ENCODE assay signal across 8 mouse cellular contexts in genomic region chr16:54983759-54984218, GRCm38 (mm10).
DNase-seq lines count a peak whose midpoint lies in the region; ATAC-seq lines count a peak whose summit lies in the region.

No protein-coding gene starts in this region.

- no peaks in the 10 kb centered on the region for H3K9me3 ChIP-seq in forebrain, embryonic 12.5 days
- H3K9me3 ChIP-seq in hindbrain, embryonic 16.5 days (ENCODE audit: control insufficient read depth, low read length) = 0 out of 2 replicates have a peak, but pooled peaks cover 2% of the 10 kb centered on the region
- no peaks in the 10 kb centered on the region for H3K9me3 ChIP-seq in midbrain, embryonic 11.5 days (ENCODE audit: control insufficient read depth, low read length)
- no peaks in the 10 kb centered on the region for H3K9me3 ChIP-seq in stomach, embryonic 15.5 days

- H3K27me3 ChIP-seq in forebrain, embryonic 12.5 days = 0 out of 2 replicates have a peak, but pooled peaks cover 3% of the 10 kb centered on the region
- H3K27me3 ChIP-seq in hindbrain, embryonic 16.5 days (replicated peaks; ENCODE audit: control insufficient read depth, insufficient read depth, low read length) = no peaks in the 10 kb centered on the region
- no peaks in the 10 kb centered on the region for H3K27me3 ChIP-seq in midbrain, embryonic 11.5 days (ENCODE audit: control insufficient read depth, insufficient read depth, low read length)
- H3K27me3 ChIP-seq in stomach, embryonic 15.5 days (replicated peaks) = no peaks in the 10 kb centered on the region

- peak; percentile 83 for ATAC-seq in forebrain, embryonic 12.5 days (ENCODE audit: low FRiP score)
- peak; percentile 87 for ATAC-seq in hindbrain, embryonic 16.5 days
- ATAC-seq in midbrain, embryonic 11.5 days (ENCODE audit: low FRiP score) = peak; percentile 84
- ATAC-seq in stomach, embryonic 15.5 days (ENCODE audit: insufficient read depth, low FRiP score, low read depth) = no peak

- H3K4me1 ChIP-seq in forebrain, embryonic 12.5 days = peaks cover 3% of the 10 kb centered on the region; the same call in 1 of the 2 replicates
- H3K4me1 ChIP-seq in hindbrain, embryonic 16.5 days (ENCODE audit: control insufficient read depth, insufficient read depth, low read depth, low read length) = no peaks in the 10 kb centered on the region
- no peaks in the 10 kb centered on the region for H3K4me1 ChIP-seq in midbrain, embryonic 11.5 days (ENCODE audit: control insufficient read depth, insufficient read depth, low read length)
- no peaks in the 10 kb centered on the region for H3K4me1 ChIP-seq in stomach, embryonic 15.5 days

- H3K4me2 ChIP-seq in forebrain, embryonic 12.5 days = peak overlapping the region; percentile 41
- H3K4me2 ChIP-seq in hindbrain, embryonic 16.5 days (ENCODE audit: low read length) = peak overlapping the region; percentile 52
- peak overlapping the region; percentile 10; the same call in 1 of the 2 replicates for H3K4me2 ChIP-seq in midbrain, embryonic 11.5 days
- H3K4me2 ChIP-seq in stomach, embryonic 15.5 days = peak overlapping the region; percentile 39

- no peak overlapping the region for H3K27ac ChIP-seq in forebrain, embryonic 12.5 days
- H3K27ac ChIP-seq in hindbrain, embryonic 16.5 days (ENCODE audit: low read depth, low read length) = no peak overlapping the region
- no peak overlapping the region for H3K27ac ChIP-seq in midbrain, embryonic 11.5 days (ENCODE audit: low read depth, low read length)
- no peak overlapping the region for H3K27ac ChIP-seq in stomach, embryonic 15.5 days

- H3K36me3 ChIP-seq in forebrain, embryonic 12.5 days (replicated peaks) = no peaks in the 10 kb centered on the region
- no peaks in the 10 kb centered on the region for H3K36me3 ChIP-seq in hindbrain, embryonic 16.5 days (ENCODE audit: control insufficient read depth, insufficient read depth, low read length)
- H3K36me3 ChIP-seq in midbrain, embryonic 11.5 days (ENCODE audit: control insufficient read depth, insufficient read depth, low read length) = no peaks in the 10 kb centered on the region
- H3K36me3 ChIP-seq in stomach, embryonic 15.5 days = no peaks in the 10 kb centered on the region

- H3K9ac ChIP-seq in forebrain, embryonic 12.5 days = no peak overlapping the region
- H3K9ac ChIP-seq in hindbrain, embryonic 16.5 days (ENCODE audit: low read depth, low read length) = peak overlapping the region; percentile 35; the same call in 1 of the 2 replicates
- no peak overlapping the region for H3K9ac ChIP-seq in midbrain, embryonic 11.5 days (ENCODE audit: low read length)
- no peak overlapping the region for H3K9ac ChIP-seq in stomach, embryonic 15.5 days

- DNase-seq in layer of hippocampus, adult 11-12 months (ENCODE audit: low spot score) = peak; percentile 67
- DNase-seq in layer of hippocampus, adult 9-10 months (ENCODE audit: low spot score) = no peak
- peak; percentile 61 for DNase-seq in brain, embryonic 18.5 days (ENCODE audit: low read depth, low spot score)
- DNase-seq in left cerebral cortex, adult 9 months (ENCODE audit: low spot score in 2 of 2) = peak; percentile 27 to 59
- DNase-seq in midbrain, embryonic 11.5 days (ENCODE audit: low spot score, missing footprints) = peak; percentile 94

- peak overlapping the region; percentile 10; the same call in 1 of the 2 replicates for H3K4me3 ChIP-seq in forebrain, embryonic 12.5 days (replicated peaks)
- H3K4me3 ChIP-seq in hindbrain, embryonic 16.5 days (ENCODE audit: low read length) = peak overlapping the region; percentile 5
- H3K4me3 ChIP-seq in midbrain, embryonic 11.5 days (ENCODE audit: low read depth, low read length) = no peak overlapping the region
- H3K4me3 ChIP-seq in stomach, embryonic 15.5 days (replicated peaks) = no peak overlapping the region; the same call in 1 of the 2 replicates

- 3% methylated on average over 9 of the region's 9 CpGs for WGBS in forebrain, embryonic 12.5 days
- 0% methylated on average over 9 of the region's 9 CpGs for WGBS in hindbrain, embryonic 16.5 days
- 5% methylated on average over 9 of the region's 9 CpGs for WGBS in midbrain, embryonic 11.5 days
- 4% methylated on average over 9 of the region's 9 CpGs for WGBS in stomach, embryonic 15.5 days

Comparison
In these comparisons a context has a peak if more than half of its experiments do, and no peak if none do; other contexts are left out.
1. H3K4me3 ChIP-seq: peak in forebrain, embryonic 12.5 days (single experiment) and hindbrain, embryonic 16.5 days (single experiment); none in midbrain, embryonic 11.5 days (single experiment) and stomach, embryonic 15.5 days (single experiment).
2. Peak in every context shown above with its lines, with median percentiles within 50 percentile points of each other: H3K4me2 ChIP-seq.